Mouse (Mus musculus): ENCODE measurements around the gene Tmem210.

DNA sequence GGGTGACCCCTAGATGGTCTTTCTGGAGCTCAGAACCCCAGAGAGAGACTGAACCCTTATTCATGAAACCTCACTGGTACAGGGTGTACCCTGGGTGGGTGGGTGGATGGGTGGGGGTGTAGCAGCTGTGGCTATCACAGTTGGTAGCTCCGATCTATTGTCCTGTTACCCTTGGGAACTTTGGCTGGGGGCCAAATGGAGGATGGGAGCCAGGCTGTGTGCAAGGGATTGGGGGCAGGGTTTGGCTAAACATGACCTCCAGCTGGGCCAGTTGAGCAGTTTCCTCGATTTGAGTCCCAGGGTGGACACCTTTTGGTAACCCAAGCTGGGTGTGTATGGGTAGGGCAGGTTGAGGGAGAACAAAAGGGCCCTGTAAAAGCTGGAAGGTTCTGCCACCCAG, 21.2 kb upstream of the Tmem210 start:
- TF ChIP-seq CTCF (IDR thresholded peaks at IDR 0.05; ENCODE audit: low read depth), result no peak
- no peak for TF ChIP-seq EP300 (IDR thresholded peaks at IDR 0.05; ENCODE audit: low read depth)
